In the genomic region with DNA sequence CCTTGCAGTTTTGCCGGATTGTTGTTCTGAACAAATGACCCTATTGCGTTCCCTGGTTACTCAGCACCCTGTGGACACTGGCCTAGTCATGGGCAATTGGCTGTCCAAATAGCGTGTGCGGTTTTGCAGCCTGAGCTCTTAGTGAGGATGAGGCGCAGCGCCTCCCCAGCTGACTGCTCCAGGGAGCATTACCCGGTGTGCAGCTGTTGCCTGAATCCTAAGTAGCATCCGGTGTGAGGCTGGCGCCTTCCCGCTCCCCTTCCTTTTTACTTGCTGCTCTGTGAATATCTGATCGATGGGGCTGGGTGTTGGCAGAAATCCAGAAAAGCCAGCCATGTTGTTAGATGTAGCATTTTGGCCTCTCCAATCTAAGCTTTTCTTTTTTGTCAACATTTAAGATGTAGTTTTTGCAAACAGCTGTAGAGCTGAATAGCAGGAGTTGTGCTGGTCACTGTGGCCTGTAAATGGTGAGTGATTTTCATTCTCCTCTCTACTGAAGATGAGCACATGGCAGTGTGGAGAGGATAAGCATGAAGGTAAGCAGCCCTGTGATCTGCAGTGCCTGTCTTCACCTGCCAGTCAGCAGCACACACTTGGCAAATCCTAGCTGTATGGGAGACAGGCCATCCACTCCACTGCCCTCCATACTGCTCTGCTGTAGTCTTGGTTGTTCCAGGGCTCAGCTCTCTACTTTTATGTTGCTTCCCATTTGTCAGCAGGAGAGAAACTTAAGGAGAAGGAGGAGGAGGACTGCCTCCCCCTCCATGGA, we compare ENCODE assay signal across 9 mouse cellular contexts.
DNase-seq lines count a peak whose midpoint lies in the region; ATAC-seq and TF ChIP-seq lines count a peak whose summit lies in the region.
"Had no signal": no experiment of that assay in that cellular context is flagged by ENCODE, and none has a peak within 500 bp of the region (broad histone marks: within the 10 kb centered on the region; RNA-seq: fewer than 3 reads in every experiment).

No protein-coding gene starts in this region.

- TF ChIP-seq EP300 in MEL (IDR thresholded peaks at IDR 0.05; ENCODE audit: low read depth in 1 of 2, low read length in 2 of 2), result no peak

- TF ChIP-seq CTCF in MEL (IDR thresholded peaks at IDR 0.05 in 2 of 3, conservative IDR thresholded peaks at IDR 0.05 in 1 of 3; ENCODE audit: control insufficient read depth in 1 of 3, insufficient read depth in 1 of 3, low read depth in 2 of 3, low read length in 3 of 3, poor library complexity in 1 of 3, severe bottlenecking in 1 of 3), result no peak

- H3K4me3 ChIP-seq in MEL (ENCODE audit: control insufficient read depth in 1 of 2, insufficient read depth in 1 of 2, low read depth in 2 of 2, low read length in 2 of 2), result no peak overlapping the region
- no peak overlapping the region for H3K4me3 ChIP-seq in embryonic facial prominence, embryonic 14.5 days (ENCODE audit: low read depth, low read length)
- no peak overlapping the region for H3K4me3 ChIP-seq in midbrain, embryonic 14.5 days (replicated peaks; ENCODE audit: low read depth, low read length)
- H3K4me3 ChIP-seq: heart, embryonic 13.5 days had no signal

- peaks cover 15 to 21% of the 10 kb centered on the region in 2 experiments for H3K4me1 ChIP-seq in MEL (ENCODE audit: control insufficient read depth in 1 of 2, insufficient read depth in 2 of 2, low read length in 2 of 2)
- peaks cover 21% of the 10 kb centered on the region; the same call in 1 of the 2 replicates for H3K4me1 ChIP-seq in embryonic facial prominence, embryonic 14.5 days (ENCODE audit: control insufficient read depth, insufficient read depth, low read length)
- H3K4me1 ChIP-seq in midbrain, embryonic 14.5 days (ENCODE audit: control insufficient read depth, insufficient read depth, low read length), result peaks cover 20% of the 10 kb centered on the region

- peaks cover 2% of the 10 kb centered on the region; the same call in 1 of the 2 replicates for H3K79me2 ChIP-seq in MEL (ENCODE audit: control insufficient read depth, insufficient read depth, low read length, poor library complexity)

- no peak overlapping the region for H3K27ac ChIP-seq in MEL (ENCODE audit: control insufficient read depth, low read depth, low read length)
- H3K27ac ChIP-seq in embryonic facial prominence, embryonic 14.5 days (replicated peaks; ENCODE audit: low read depth, low read length), result no peak overlapping the region
- peak overlapping the region; percentile 32 for H3K27ac ChIP-seq in midbrain, embryonic 14.5 days (replicated peaks; ENCODE audit: low read depth, low read length)
- H3K27ac ChIP-seq: heart, embryonic 13.5 days had no signal

- peak; percentile 10 to 14 for DNase-seq in heart, adult 18-20 months
- DNase-seq in heart, postnatal 25 days (ENCODE audit: low spot score), result no peak
- peak; percentile 62 for DNase-seq in MEL (ENCODE audit: low read depth, low spot score)
- DNase-seq in embryonic facial prominence, embryonic 14.5 days (ENCODE audit: low spot score), result peak; percentile 66
- DNase-seq in kidney, adult 11 months, result peak; percentile 13
- DNase-seq in midbrain, embryonic 14.5 days, result peak; percentile 75
- no peak for DNase-seq in thymus, postnatal 10 days (ENCODE audit: low spot score in 2 of 2)
- no peak for DNase-seq in urinary bladder, postnatal 14 days (ENCODE audit: low spot score)

- H3K27me3 ChIP-seq in MEL (ENCODE audit: control insufficient read depth in 1 of 2, insufficient read depth in 2 of 2, low read length in 2 of 2), result no peaks in the 10 kb centered on the region
- no peaks in the 10 kb centered on the region for H3K27me3 ChIP-seq in embryonic facial prominence, embryonic 14.5 days (replicated peaks; ENCODE audit: control insufficient read depth, insufficient read depth, low read length)
- H3K27me3 ChIP-seq in midbrain, embryonic 14.5 days (ENCODE audit: control insufficient read depth, insufficient read depth, low read length), result no peaks in the 10 kb centered on the region
- H3K27me3 ChIP-seq: heart, embryonic 13.5 days had no signal

- H3K4me2 ChIP-seq in embryonic facial prominence, embryonic 14.5 days (ENCODE audit: low read depth, low read length), result no peak overlapping the region
- no peak overlapping the region for H3K4me2 ChIP-seq in midbrain, embryonic 14.5 days (ENCODE audit: low read length)
- H3K4me2 ChIP-seq: heart, embryonic 13.5 days had no signal

- peaks cover 14 to 39% of the 10 kb centered on the region in 2 experiments for H3K36me3 ChIP-seq in MEL (ENCODE audit: control insufficient read depth in 1 of 2, insufficient read depth in 2 of 2, low read length in 2 of 2)
- H3K36me3 ChIP-seq in embryonic facial prominence, embryonic 14.5 days (ENCODE audit: control insufficient read depth, insufficient read depth, low read length), result no peaks in the 10 kb centered on the region
- H3K36me3 ChIP-seq in midbrain, embryonic 14.5 days (ENCODE audit: control insufficient read depth, insufficient read depth, low read length), result no peaks in the 10 kb centered on the region

- ATAC-seq in embryonic facial prominence, embryonic 14.5 days (ENCODE audit: low read depth), result peak; percentile 75; the same call in 1 of the 2 replicates
- peak; percentile 58; the same call in 1 of the 2 replicates for ATAC-seq in midbrain, embryonic 14.5 days (ENCODE audit: low FRiP score, low TSS enrichment)

- H3K9ac ChIP-seq in MEL (ENCODE audit: control insufficient read depth, low read depth, low read length, poor library complexity, severe bottlenecking), result no peak overlapping the region
- H3K9ac ChIP-seq in embryonic facial prominence, embryonic 14.5 days (ENCODE audit: low read depth, low read length), result no peak overlapping the region
- peak overlapping the region; percentile 4; the same call in 1 of the 2 replicates for H3K9ac ChIP-seq in midbrain, embryonic 14.5 days (replicated peaks; ENCODE audit: low read length)
- H3K9ac ChIP-seq: heart, embryonic 13.5 days had no signal

- no peak for TF ChIP-seq RAD21 in MEL (IDR thresholded peaks at IDR 0.05; ENCODE audit: low read depth, low read length)

- intact Hi-C loops in heart, postnatal 25 days (cut with DNase I), result no loop called here

- no peak for TF ChIP-seq POLR2A in MEL (IDR thresholded peaks at IDR 0.05; ENCODE audit: control insufficient read depth in 1 of 2, insufficient read depth in 1 of 2, low read depth in 1 of 2, low read length in 2 of 2, poor library complexity in 1 of 2)

- WGBS in embryonic facial prominence, embryonic 14.5 days, result 47% methylated on average over 11 of the region's 11 CpGs
- 25% methylated on average over 11 of the region's 11 CpGs for WGBS in midbrain, embryonic 14.5 days

- no peaks in the 10 kb centered on the region for H3K9me3 ChIP-seq in MEL (replicated peaks; ENCODE audit: insufficient read depth, low read length)
- no peaks in the 10 kb centered on the region for H3K9me3 ChIP-seq in embryonic facial prominence, embryonic 14.5 days (ENCODE audit: control insufficient read depth, low read length)
- no peaks in the 10 kb centered on the region for H3K9me3 ChIP-seq in midbrain, embryonic 14.5 days (ENCODE audit: control insufficient read depth, low read length)
- H3K9me3 ChIP-seq: heart, embryonic 13.5 days had no signal

TF ChIP-seq in MEL, 35 proteins besides CTCF, POLR2A, EP300 and RAD21:
- TF ChIP-seq MXI1 (IDR thresholded peaks at IDR 0.05; ENCODE audit: low read depth, low read length) (no peak), ETS1 (IDR thresholded peaks at IDR 0.05; ENCODE audit: low read depth, low read length) (peak; percentile 62)

Comparison
In these comparisons a context has a peak if more than half of its experiments do, and no peak if none do; other contexts are left out.
1. DNase-seq: peak in heart, adult 18-20 months (2 of 2), MEL (single experiment), embryonic facial prominence, embryonic 14.5 days (single experiment), kidney, adult 11 months (single experiment) and midbrain, embryonic 14.5 days (single experiment); none in heart, postnatal 25 days (single experiment), thymus, postnatal 10 days (0 of 2) and urinary bladder, postnatal 14 days (single experiment).